Mouse (Mus musculus) forebrain, embryonic 12.5 days (tissue): ENCODE measurements at regions not wholly inside any gene's neighbourhood (a gene's known extent, or its start where the extent isn't known, plus 50 kb on each side); places are given as distances from the start of the nearest gene placed in this dataset.
A peak's percentile ranks its signal among the peaks of the same experiment; 100 is the strongest.

Experiments
- ATAC-seq: fragments of 200-750 bp; cut with Nextera tagmentation; 2 replicates; pipeline ENCODE4 v1.8.0; 2017; ENCODE audit warnings: moderate TSS enrichment; ENCODE audit not compliant: low FRiP score
- H3K27ac ChIP-seq: fragments of 300-500 bp; sonication (generic); 2 replicates; pipeline ENCODE4 v1.5.1; 2016; ENCODE audit warnings: mild to moderate bottlenecking
- H3K27me3 ChIP-seq: fragments of 300-500 bp; sonication (generic); 2 replicates; pipeline ENCODE4 v1.6.1; 2016; ENCODE audit warnings: mild to moderate bottlenecking
- H3K36me3 ChIP-seq: fragments of 300-500 bp; sonication (generic); replicated peaks from 2 replicates; pipeline ENCODE4 v1.6.1; 2016; ENCODE audit warnings: mild to moderate bottlenecking
- H3K4me1 ChIP-seq: fragments of 300-500 bp; sonication (generic); 2 replicates; pipeline ENCODE4 v1.6.1; 2016
- H3K4me2 ChIP-seq: fragments of 300-500 bp; sonication (generic); 2 replicates; pipeline ENCODE4 v1.6.1; 2016; ENCODE audit warnings: mild to moderate bottlenecking, moderate library complexity
- H3K4me3 ChIP-seq: fragments of 300-500 bp; sonication (generic); replicated peaks from 2 replicates; pipeline ENCODE4 v1.5.1; 2016; ENCODE audit warnings: mild to moderate bottlenecking
- H3K9ac ChIP-seq: fragments of 300-500 bp; sonication (generic); 2 replicates; pipeline ENCODE4 v1.6.1; 2016; ENCODE audit warnings: mild to moderate bottlenecking
- H3K9me3 ChIP-seq: fragments of 300-500 bp; sonication (generic); 2 replicates; pipeline ENCODE4 v1.6.1; 2016
- WGBS: fragments of 180-500 bp; shearing (Covaris S2); methylation state at CpG from one replicate; pipeline ENCODE4 v1.1.7; 2016; 5-methylcytosine and 5-hydroxymethylcytosine counted together

DNA sequence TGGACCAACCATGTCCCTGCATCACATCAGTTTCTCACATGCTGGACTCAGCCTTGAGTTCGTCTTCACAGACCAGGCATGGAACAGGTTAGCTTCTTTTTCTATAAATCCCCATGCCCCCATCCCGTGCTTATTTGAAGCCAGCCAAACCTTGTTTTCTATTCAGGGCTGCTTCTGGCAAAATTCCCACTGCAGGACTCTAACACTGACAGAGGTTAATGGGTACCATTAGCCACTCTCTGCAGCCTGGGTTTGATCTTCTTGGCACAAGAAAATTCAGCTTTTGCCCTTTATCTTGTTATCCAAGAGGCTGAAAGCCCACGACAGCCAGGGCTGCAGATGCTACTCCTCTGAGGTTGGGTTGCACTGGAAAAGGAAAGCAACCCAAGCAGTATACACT lies 101.8 kb upstream of the Fam204a start:
- no peaks in the 10 kb centered on the region for H3K9me3 ChIP-seq
- no peak overlapping the region for H3K4me3 ChIP-seq
- no peak overlapping the region for H3K9ac ChIP-seq
- no peak overlapping the region for H3K4me2 ChIP-seq
- no peak overlapping the region for H3K27ac ChIP-seq
- no peak for ATAC-seq
- 62% methylated on average over 3 of the region's 3 CpGs for WGBS
- H3K4me1 ChIP-seq: no peaks in the 10 kb centered on the region
- 0 out of 2 replicates have a peak, but pooled peaks cover 2% of the 10 kb centered on the region for H3K27me3 ChIP-seq
- H3K36me3 ChIP-seq: no peaks in the 10 kb centered on the region

DNA sequence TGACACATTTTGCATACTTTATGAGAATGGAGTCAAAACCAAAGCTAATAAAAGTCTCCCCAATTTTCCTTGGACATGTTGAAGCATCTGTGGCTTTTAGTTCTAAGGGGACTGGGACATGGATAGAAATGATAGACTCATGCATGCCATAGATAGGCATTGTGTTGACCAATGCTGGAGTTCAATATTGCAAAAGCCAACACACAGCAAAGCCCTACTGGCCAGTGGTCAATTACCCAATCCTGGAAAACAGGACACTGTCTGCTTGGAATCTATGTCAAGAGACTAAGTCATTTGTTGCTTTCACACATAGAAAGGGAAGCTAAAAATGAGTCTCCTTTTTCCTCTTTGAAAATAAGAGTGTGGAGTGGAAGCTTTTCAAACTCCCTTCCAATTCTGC lies 99.1 kb upstream of the Fam204a start:
- Histone ChIP-seq H3K4me2 (no peak overlapping the region), H3K4me1 (no peaks in the 10 kb centered on the region), H3K27ac (no peak overlapping the region), H3K36me3 (no peaks in the 10 kb centered on the region), H3K27me3 (0 out of 2 replicates have a peak, but pooled peaks cover 2% of the 10 kb centered on the region), H3K4me3 (no peak overlapping the region), H3K9me3 (no peaks in the 10 kb centered on the region), H3K9ac (no peak overlapping the region)
- ATAC-seq: no peak

DNA sequence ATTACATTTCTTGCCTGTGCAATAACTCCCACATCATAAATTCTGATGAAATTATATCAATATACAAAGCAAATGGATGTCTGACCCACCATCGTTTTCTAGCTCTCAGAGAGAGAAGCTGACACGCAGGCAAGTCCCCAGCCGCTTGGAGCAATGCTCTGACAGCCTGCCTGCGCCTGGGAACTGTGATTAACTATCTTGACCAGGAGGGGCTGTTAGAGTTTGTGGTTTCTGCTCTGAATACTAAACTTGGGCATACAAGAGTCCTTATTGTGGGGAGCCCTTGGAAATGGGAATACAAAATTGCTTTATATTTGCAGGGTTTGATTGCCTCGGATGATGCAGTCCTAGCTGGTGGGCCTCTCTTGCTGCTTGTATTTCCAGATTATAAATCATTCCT lies 98.6 kb upstream of the Fam204a start:
- H3K9ac ChIP-seq: no peak overlapping the region
- no peak overlapping the region for H3K4me2 ChIP-seq
- H3K27me3 ChIP-seq: 0 out of 2 replicates have a peak, but pooled peaks cover 2% of the 10 kb centered on the region
- H3K27ac ChIP-seq: no peak overlapping the region
- 59% methylated on average over 5 of the region's 5 CpGs for WGBS
- H3K4me1 ChIP-seq: no peaks in the 10 kb centered on the region
- no peak overlapping the region for H3K4me3 ChIP-seq
- no peak for ATAC-seq
- H3K9me3 ChIP-seq: no peaks in the 10 kb centered on the region
- H3K36me3 ChIP-seq: no peaks in the 10 kb centered on the region

DNA sequence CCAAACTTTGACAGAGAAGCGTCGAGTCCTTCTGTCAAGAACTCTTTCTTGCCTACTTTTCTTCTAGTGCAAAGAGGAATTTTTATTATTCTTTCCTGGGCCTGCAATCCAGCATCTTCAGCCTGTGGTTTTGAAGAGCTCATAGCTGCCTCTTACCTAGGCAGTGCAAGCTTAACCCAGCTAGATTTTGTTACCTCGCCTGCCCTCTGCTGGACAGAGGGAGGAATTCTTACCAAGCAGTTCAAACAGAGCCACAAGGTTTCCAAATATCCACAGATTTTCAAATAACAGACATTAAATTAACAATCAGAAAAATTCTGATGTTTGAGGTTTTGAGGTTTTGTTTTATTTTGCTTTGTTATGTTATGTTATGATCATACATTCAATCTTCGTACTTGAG lies 84.1 kb upstream of the Fam204a start:
- no peaks in the 10 kb centered on the region for H3K9me3 ChIP-seq
- H3K36me3 ChIP-seq: no peaks in the 10 kb centered on the region
- no peak overlapping the region for H3K9ac ChIP-seq
- ATAC-seq: 0 out of 2 replicates have a peak, but pooled peaks have one; percentile 69
- H3K27me3 ChIP-seq: no peaks in the 10 kb centered on the region
- no peak overlapping the region for H3K27ac ChIP-seq
- H3K4me3 ChIP-seq: no peak overlapping the region
- H3K4me2 ChIP-seq: no peak overlapping the region
- H3K4me1 ChIP-seq: no peaks in the 10 kb centered on the region
- WGBS: 27% methylated on average over 4 of the region's 4 CpGs

DNA sequence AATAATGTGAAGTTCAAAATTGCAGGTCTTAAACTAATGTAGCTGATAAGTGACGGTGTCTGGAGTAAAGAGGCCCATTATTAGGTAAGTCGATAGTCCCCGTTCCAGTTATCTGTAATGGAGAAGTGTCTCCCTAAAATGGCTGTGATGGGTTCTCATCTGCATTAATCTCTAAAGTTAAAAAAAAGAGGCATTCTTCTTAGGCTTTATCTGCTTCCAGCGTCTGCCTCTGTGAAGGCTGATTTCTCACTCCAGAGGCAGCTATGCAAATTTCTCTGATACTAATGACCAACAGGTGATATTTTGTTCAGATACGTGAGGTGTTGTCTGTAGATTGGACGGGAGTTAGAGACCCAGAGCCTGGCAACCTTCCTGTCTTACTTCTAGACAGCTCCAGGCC lies 75.9 kb upstream of the Fam204a start:
- H3K9me3 ChIP-seq: no peaks in the 10 kb centered on the region
- H3K4me2 ChIP-seq: no peak overlapping the region
- no peaks in the 10 kb centered on the region for H3K4me1 ChIP-seq
- no peak for ATAC-seq
- H3K27ac ChIP-seq: no peak overlapping the region
- WGBS: 68% methylated on average over 6 of the region's 6 CpGs
- no peak overlapping the region for H3K9ac ChIP-seq
- H3K27me3 ChIP-seq: no peaks in the 10 kb centered on the region
- no peak overlapping the region for H3K4me3 ChIP-seq
- H3K36me3 ChIP-seq: no peaks in the 10 kb centered on the region

DNA sequence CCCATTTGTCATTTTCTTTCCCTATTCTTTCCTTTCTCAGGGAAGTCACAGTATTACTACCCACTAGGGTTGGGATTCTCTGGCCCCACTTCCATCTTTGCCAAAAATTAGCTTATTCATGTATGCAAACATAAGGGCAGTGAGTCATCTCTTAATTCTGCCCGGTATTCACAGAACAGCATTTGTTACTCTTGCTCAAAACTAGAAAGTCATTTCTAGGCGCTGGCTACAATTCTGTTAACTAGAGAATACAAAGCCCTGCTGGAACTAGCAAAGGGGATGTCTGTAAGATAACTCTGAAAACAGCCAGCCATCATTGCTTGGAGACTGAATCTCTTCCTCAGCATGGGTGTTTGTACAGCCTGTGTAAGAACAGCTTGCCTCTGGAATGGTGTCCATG lies 74.4 kb upstream of the Fam204a start:
- ATAC-seq: no peak
- H3K4me3 ChIP-seq: no peak overlapping the region
- H3K9me3 ChIP-seq: no peaks in the 10 kb centered on the region
- H3K4me1 ChIP-seq: no peaks in the 10 kb centered on the region
- no peaks in the 10 kb centered on the region for H3K27me3 ChIP-seq
- no peak overlapping the region for H3K9ac ChIP-seq
- no peak overlapping the region for H3K27ac ChIP-seq
- no peaks in the 10 kb centered on the region for H3K36me3 ChIP-seq
- 80% methylated on average over 2 of the region's 2 CpGs for WGBS
- H3K4me2 ChIP-seq: no peak overlapping the region

DNA sequence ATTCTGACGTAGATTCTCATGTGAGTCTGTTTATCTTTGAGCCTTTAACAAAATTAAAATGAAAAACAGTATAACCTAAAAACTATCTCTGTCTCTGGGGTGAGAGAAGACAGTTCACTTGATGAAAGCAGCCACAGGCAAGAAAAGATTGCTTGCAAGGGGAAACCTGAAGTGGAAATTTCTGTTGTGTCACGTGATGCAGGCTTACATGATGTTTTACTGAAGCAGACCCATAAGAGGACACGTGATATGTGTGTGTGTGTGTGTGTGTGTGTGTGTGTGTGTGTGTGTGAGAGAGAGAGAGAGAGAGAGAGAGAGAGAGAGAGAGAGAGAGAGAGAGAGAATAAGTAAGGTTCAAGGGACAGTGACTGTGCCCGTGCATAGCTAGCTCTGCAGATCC lies 63.7 kb upstream of the Fam204a start:
- H3K4me3 ChIP-seq: no peak overlapping the region
- WGBS: 89% methylated on average over 4 of the region's 4 CpGs
- no peaks in the 10 kb centered on the region for H3K9me3 ChIP-seq
- ATAC-seq: no peak
- H3K27me3 ChIP-seq: no peaks in the 10 kb centered on the region
- no peak overlapping the region for H3K4me2 ChIP-seq
- H3K36me3 ChIP-seq: no peaks in the 10 kb centered on the region
- H3K4me1 ChIP-seq: peaks cover 3% of the 10 kb centered on the region; the same call in 1 of the 2 replicates
- H3K27ac ChIP-seq: no peak overlapping the region
- H3K9ac ChIP-seq: no peak overlapping the region

DNA sequence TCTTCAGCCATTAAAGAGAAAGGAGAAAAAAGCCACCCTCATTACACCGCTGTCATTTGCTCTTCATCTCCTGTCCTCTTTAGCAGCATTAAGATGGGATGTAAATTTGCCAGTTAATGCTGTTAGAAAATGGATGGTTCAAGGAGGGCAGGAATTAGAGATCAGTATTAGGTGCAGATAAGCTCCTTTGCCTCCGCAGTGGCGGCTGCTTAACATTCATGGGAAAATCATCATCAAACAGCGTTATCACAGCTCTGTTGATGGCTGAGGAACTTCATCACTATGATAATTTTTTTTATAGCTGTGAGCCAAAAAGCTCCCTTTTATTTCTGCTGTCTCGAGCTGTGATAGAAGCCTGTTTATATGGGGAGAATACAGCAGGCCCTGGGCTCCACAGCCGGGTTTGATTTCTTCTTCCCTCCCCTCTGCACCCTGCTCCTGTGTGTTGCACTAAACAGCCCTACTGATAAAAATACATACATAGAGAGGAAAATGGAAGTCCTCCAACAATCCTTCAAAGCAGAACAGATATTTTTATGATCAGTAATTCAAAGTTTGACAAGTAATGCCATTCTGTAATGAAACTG lies 60.4 kb upstream of the Fam204a start:
- ATAC-seq: no peak
- H3K27me3 ChIP-seq: no peaks in the 10 kb centered on the region
- peak overlapping the region; percentile 5; the same call in 1 of the 2 replicates for H3K27ac ChIP-seq
- no peak overlapping the region for H3K4me3 ChIP-seq
- no peaks in the 10 kb centered on the region for H3K36me3 ChIP-seq
- no peaks in the 10 kb centered on the region for H3K9me3 ChIP-seq
- 44% methylated on average over 6 of the region's 6 CpGs for WGBS
- H3K4me2 ChIP-seq: no peak overlapping the region
- no peaks in the 10 kb centered on the region for H3K4me1 ChIP-seq
- H3K9ac ChIP-seq: no peak overlapping the region

DNA sequence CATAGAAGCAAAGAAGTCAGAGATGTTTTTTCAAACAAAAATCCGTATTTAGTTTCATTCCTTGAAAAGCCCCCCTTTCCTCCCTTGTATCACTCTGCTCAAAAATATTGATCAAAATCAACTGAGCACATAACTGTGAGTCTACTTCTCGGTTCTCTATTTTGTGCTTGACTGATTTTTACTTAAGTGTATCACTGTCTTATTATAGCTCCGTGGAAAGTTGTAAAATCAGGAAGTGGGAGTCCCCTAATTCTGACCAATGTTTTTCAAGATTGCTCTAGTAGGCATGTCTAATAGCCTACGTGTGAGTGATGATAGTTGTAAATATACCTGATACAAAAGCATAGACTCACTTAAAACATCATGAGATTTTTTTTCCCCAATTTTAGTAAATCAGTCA lies 58.4 kb upstream of the Fam204a start:
- WGBS: 71% methylated on average over 4 of the region's 4 CpGs
- Histone ChIP-seq H3K9ac (no peak overlapping the region), H3K4me1 (no peaks in the 10 kb centered on the region), H3K4me3 (no peak overlapping the region), H3K36me3 (no peaks in the 10 kb centered on the region), H3K27ac (no peak overlapping the region), H3K27me3 (no peaks in the 10 kb centered on the region), H3K4me2 (no peak overlapping the region), H3K9me3 (no peaks in the 10 kb centered on the region)
- ATAC-seq: no peak
